Mouse (Mus musculus): ENCODE results near the gene Ace3. TPM values are rescaled to one million over a fixed set of nuclear protein-coding genes. Genes with fewer than 3 reads are reported as not detected.

The Ace3 gene
- polyA plus RNA-seq, 1 experiment from 2014 or later, result not detected

DNA sequence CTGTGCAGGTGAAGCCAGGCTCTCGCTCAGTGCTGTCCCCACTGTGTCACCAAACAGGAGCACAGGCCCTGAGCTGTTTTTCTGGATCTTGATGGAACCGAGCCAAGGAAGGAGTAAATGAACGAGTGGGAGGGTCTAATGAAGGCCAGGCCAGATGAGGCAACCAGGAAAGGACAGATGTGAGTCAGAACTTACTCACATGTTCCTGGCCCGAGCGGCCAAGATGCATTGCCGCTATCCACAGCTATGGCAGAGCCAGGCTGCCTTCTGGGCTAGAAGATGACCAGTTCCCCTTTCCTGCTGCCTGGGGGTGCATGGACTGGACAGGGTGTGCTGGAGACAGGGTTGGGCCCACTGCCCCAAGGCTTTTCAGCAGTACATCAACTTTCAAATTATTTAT is 41.1 kb upstream of the Ace3 start:
- no peak overlapping the region for H3K9ac ChIP-seq (ENCODE audit: low read length)
- WGBS, result 72% methylated on average over 6 of the region's 6 CpGs
- ATAC-seq (replicated peaks; ENCODE audit: low FRiP score, low TSS enrichment, low read depth), result no peak
- no peak for DNase-seq (ENCODE audit: low spot score)
- no peak overlapping the region for H3K4me3 ChIP-seq (ENCODE audit: low read depth, low read length)
- H3K27ac ChIP-seq (ENCODE audit: low read depth), result no peak overlapping the region
- H3K36me3 ChIP-seq (ENCODE audit: control insufficient read depth, insufficient read depth, low read length), result no peaks in the 10 kb centered on the region
- H3K27me3 ChIP-seq (replicated peaks; ENCODE audit: control insufficient read depth, insufficient read depth, low read length), result no peaks in the 10 kb centered on the region
- H3K9me3 ChIP-seq (ENCODE audit: control insufficient read depth, low read length), result no peaks in the 10 kb centered on the region
- no peaks in the 10 kb centered on the region for H3K4me1 ChIP-seq (replicated peaks; ENCODE audit: control insufficient read depth, insufficient read depth, low read length)
- H3K4me2 ChIP-seq (ENCODE audit: low read length), result no peak overlapping the region

- no peak overlapping the region for H3K27ac ChIP-seq (ENCODE audit: low read depth)
- WGBS, result 94% methylated on average over 28 of the region's 28 CpGs
- H3K4me3 ChIP-seq (ENCODE audit: low read depth, low read length), result no peak overlapping the region
- ATAC-seq (replicated peaks; ENCODE audit: low FRiP score, low TSS enrichment, low read depth), result no peak
- no peaks in the 10 kb centered on the region for H3K9me3 ChIP-seq (ENCODE audit: control insufficient read depth, low read length)
- no peak overlapping the region for H3K9ac ChIP-seq (ENCODE audit: low read length)
- no peak overlapping the region for H3K4me2 ChIP-seq (ENCODE audit: low read length)
- no peak for DNase-seq (ENCODE audit: low spot score)
- H3K4me1 ChIP-seq (replicated peaks; ENCODE audit: control insufficient read depth, insufficient read depth, low read length), result no peaks in the 10 kb centered on the region
- H3K36me3 ChIP-seq (ENCODE audit: control insufficient read depth, insufficient read depth, low read length), result no peaks in the 10 kb centered on the region
- no peaks in the 10 kb centered on the region for H3K27me3 ChIP-seq (replicated peaks; ENCODE audit: control insufficient read depth, insufficient read depth, low read length)
These were observed 38.6 kb upstream of the Ace3 start for GRCm38 (mm10) chr11:105955815-105956430.

GRCm38 (mm10) chr11:105957501-105957900 is 37.0 kb upstream of the Ace3 start:
- WGBS, result 58% methylated on average over 6 of the region's 6 CpGs
- H3K9me3 ChIP-seq (ENCODE audit: control insufficient read depth, low read length), result no peaks in the 10 kb centered on the region
- H3K4me2 ChIP-seq (ENCODE audit: low read length), result no peak overlapping the region
- no peak for DNase-seq (ENCODE audit: low spot score)
- H3K4me1 ChIP-seq (replicated peaks; ENCODE audit: control insufficient read depth, insufficient read depth, low read length), result no peaks in the 10 kb centered on the region
- H3K4me3 ChIP-seq (ENCODE audit: low read depth, low read length), result no peak overlapping the region
- no peak overlapping the region for H3K9ac ChIP-seq (ENCODE audit: low read length)
- ATAC-seq (replicated peaks; ENCODE audit: low FRiP score, low TSS enrichment, low read depth), result no peak
- no peaks in the 10 kb centered on the region for H3K36me3 ChIP-seq (ENCODE audit: control insufficient read depth, insufficient read depth, low read length)
- no peak overlapping the region for H3K27ac ChIP-seq (ENCODE audit: low read depth)
- H3K27me3 ChIP-seq (replicated peaks; ENCODE audit: control insufficient read depth, insufficient read depth, low read length), result no peaks in the 10 kb centered on the region

DNA sequence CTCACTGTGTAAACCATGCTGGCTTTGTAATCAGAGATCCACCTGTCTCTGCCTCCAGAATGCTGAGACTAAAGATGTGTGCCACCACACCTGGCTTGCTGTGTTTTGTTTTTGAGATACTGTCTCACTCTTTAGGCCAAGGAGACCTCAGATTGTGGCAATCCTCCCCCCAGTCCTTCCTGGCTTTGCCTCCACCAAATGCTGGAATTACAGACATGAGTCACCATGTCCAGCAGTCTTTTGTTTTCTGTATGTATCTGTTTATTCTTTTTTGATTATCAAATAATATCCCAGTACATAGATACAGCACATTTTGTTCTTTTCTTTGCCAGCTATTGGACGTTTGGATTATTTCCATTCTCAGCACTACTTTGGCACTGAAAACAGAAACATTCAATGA is 35.9 kb upstream of the Ace3 start:
- Histone ChIP-seq H3K4me3 (ENCODE audit: low read depth, low read length) (no peak overlapping the region), H3K27ac (ENCODE audit: low read depth) (no peak overlapping the region), H3K9me3 (ENCODE audit: control insufficient read depth, low read length) (no peaks in the 10 kb centered on the region), H3K36me3 (ENCODE audit: control insufficient read depth, insufficient read depth, low read length) (no peaks in the 10 kb centered on the region), H3K9ac (ENCODE audit: low read length) (no peak overlapping the region), H3K4me2 (ENCODE audit: low read length) (no peak overlapping the region), H3K27me3 (replicated peaks; ENCODE audit: control insufficient read depth, insufficient read depth, low read length) (no peaks in the 10 kb centered on the region), H3K4me1 (replicated peaks; ENCODE audit: control insufficient read depth, insufficient read depth, low read length) (no peaks in the 10 kb centered on the region)
- no peak for ATAC-seq (replicated peaks; ENCODE audit: low FRiP score, low TSS enrichment, low read depth)
- 44% methylated on average over 1 of the region's 1 CpGs for WGBS
- no peak for DNase-seq (ENCODE audit: low spot score)

DNA sequence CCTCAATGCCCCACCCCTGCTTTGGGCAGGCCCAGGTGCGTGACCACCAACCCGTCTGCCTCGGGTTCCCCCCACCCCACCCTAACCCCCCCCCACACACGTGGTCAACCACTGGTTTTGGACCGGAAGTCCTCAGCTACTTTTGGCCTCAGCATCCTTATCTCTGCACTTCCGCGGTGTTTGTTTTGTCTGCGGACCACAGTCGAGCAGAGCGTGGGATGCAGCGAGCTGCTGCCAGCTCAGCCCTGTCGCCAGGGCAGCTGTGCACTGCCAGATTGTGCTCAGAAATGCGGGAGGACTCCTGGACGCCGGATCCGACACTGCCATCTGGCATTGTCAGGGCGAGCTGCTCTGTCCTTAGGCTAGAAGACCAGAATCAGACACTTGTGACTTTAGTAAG is 35.1 kb upstream of the Ace3 start:
- no peak overlapping the region for H3K9ac ChIP-seq (ENCODE audit: low read length)

DNA sequence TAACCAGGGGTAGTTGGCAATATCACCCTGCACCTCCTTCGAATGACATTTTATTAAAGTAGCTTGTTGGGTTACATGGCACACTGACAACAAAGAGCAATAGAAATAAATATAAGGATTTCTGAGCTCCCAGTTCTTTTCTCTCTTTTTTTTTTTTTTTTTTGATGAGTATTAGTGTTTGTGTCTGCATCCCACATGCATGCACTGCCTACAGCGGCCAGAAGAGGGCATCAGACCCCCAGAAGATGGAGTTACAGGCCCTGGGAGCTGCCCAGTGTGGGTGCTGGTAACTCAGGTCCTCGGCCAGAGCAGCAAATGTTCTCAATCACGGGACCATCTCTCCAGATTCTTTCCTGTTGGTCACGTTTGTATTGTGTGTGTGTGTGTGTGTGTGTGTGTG is 29.8 kb upstream of the Ace3 start:
- Histone ChIP-seq H3K36me3 (ENCODE audit: control insufficient read depth, insufficient read depth, low read length) (no peaks in the 10 kb centered on the region), H3K4me1 (replicated peaks; ENCODE audit: control insufficient read depth, insufficient read depth, low read length) (0 out of 2 replicates have a peak, but pooled peaks cover 10% of the 10 kb centered on the region), H3K4me3 (ENCODE audit: low read depth, low read length) (no peak overlapping the region), H3K4me2 (ENCODE audit: low read length) (no peak overlapping the region), H3K27me3 (replicated peaks; ENCODE audit: control insufficient read depth, insufficient read depth, low read length) (peaks cover 41% of the 10 kb centered on the region), H3K27ac (ENCODE audit: low read depth) (no peak overlapping the region), H3K9me3 (ENCODE audit: control insufficient read depth, low read length) (no peaks in the 10 kb centered on the region), H3K9ac (ENCODE audit: low read length) (no peak overlapping the region)
- DNase-seq (ENCODE audit: low spot score), result no peak
- no peak for ATAC-seq (replicated peaks; ENCODE audit: low FRiP score, low TSS enrichment, low read depth)
- 62% methylated on average over 5 of the region's 5 CpGs for WGBS

More for the DNA sequence above, 35.1 kb upstream of the Ace3 start:
- Histone ChIP-seq H3K27ac (ENCODE audit: low read depth) (no peak overlapping the region), H3K9me3 (ENCODE audit: control insufficient read depth, low read length) (no peaks in the 10 kb centered on the region), H3K27me3 (replicated peaks; ENCODE audit: control insufficient read depth, insufficient read depth, low read length) (no peaks in the 10 kb centered on the region), H3K4me3 (ENCODE audit: low read depth, low read length) (no peak overlapping the region), H3K36me3 (ENCODE audit: control insufficient read depth, insufficient read depth, low read length) (no peaks in the 10 kb centered on the region), H3K4me2 (ENCODE audit: low read length) (no peak overlapping the region), H3K4me1 (replicated peaks; ENCODE audit: control insufficient read depth, insufficient read depth, low read length) (no peaks in the 10 kb centered on the region)
- DNase-seq (ENCODE audit: low spot score) (no peak), ATAC-seq (replicated peaks; ENCODE audit: low FRiP score, low TSS enrichment, low read depth) (no peak)
- 30% methylated on average over 17 of the region's 17 CpGs for WGBS

DNA sequence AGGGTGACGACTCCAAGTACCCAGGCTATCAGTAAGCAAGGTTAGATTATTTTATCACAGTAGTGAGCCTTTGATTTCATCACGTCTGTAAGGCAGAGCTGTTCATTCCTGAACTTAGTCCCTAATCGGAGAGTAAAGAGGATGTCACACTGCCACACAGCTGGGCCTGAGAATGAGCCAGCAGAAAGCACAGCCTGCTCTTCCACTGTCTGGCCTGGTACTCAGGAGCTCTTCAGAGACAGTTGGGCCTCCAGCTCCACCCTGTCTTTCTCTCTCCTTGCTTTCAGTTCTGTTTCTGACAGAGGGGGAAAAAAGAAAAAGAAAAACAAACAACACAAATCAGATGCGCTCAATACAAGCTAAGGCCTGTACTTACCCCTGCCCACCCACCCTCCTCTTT is 28.2 kb upstream of the Ace3 start:
- ATAC-seq (replicated peaks; ENCODE audit: low FRiP score, low TSS enrichment, low read depth), result no peak
- WGBS, result 64% methylated on average over 4 of the region's 4 CpGs
- no peak overlapping the region for H3K27ac ChIP-seq (ENCODE audit: low read depth)

GRCm38 (mm10) chr11:105967741-105968574 is 26.5 kb upstream of the Ace3 start, which contains the start of gene Ace:
TSS of gene Ace (plus strand) at chr11:105967945.
- H3K4me1 ChIP-seq (replicated peaks; ENCODE audit: control insufficient read depth, insufficient read depth, low read length), result 0 out of 2 replicates have a peak, but pooled peaks cover 10% of the 10 kb centered on the region
- peak; percentile 55 for ATAC-seq (replicated peaks; ENCODE audit: low FRiP score, low TSS enrichment, low read depth)
- peak within 1 kb of the TSS; percentile 100 for H3K4me2 ChIP-seq (ENCODE audit: low read length)
- peak; percentile 69 for DNase-seq (ENCODE audit: low spot score)
- no peaks in the 10 kb centered on the region for H3K36me3 ChIP-seq (ENCODE audit: control insufficient read depth, insufficient read depth, low read length)
- H3K9me3 ChIP-seq (ENCODE audit: control insufficient read depth, low read length), result no peaks in the 10 kb centered on the region
- no peak within 1 kb of the TSS for H3K27ac ChIP-seq (ENCODE audit: low read depth)
- H3K4me3 ChIP-seq (ENCODE audit: low read depth, low read length), result peak within 1 kb of the TSS; percentile 56
- H3K9ac ChIP-seq (ENCODE audit: low read length), result peak within 1 kb of the TSS; percentile 27
- under 1% methylated on average over 69 of the region's 76 CpGs for WGBS
- H3K27me3 ChIP-seq (replicated peaks; ENCODE audit: control insufficient read depth, insufficient read depth, low read length), result peaks cover 44% of the 10 kb centered on the region

More for the DNA sequence above, 28.2 kb upstream of the Ace3 start:
- 0 out of 2 replicates have a peak, but pooled peaks cover 10% of the 10 kb centered on the region for H3K4me1 ChIP-seq (replicated peaks; ENCODE audit: control insufficient read depth, insufficient read depth, low read length)
- peaks cover 44% of the 10 kb centered on the region for H3K27me3 ChIP-seq (replicated peaks; ENCODE audit: control insufficient read depth, insufficient read depth, low read length)
- no peak overlapping the region for H3K4me3 ChIP-seq (ENCODE audit: low read depth, low read length)
- H3K4me2 ChIP-seq (ENCODE audit: low read length), result no peak overlapping the region
- no peak for DNase-seq (ENCODE audit: low spot score)
- H3K9me3 ChIP-seq (ENCODE audit: control insufficient read depth, low read length), result no peaks in the 10 kb centered on the region
- H3K9ac ChIP-seq (ENCODE audit: low read length), result no peak overlapping the region
- no peaks in the 10 kb centered on the region for H3K36me3 ChIP-seq (ENCODE audit: control insufficient read depth, insufficient read depth, low read length)
